Mouse (Mus musculus) B cell, adult 2 months (primary cell): Measurements from ENCODE around the gene Sh3d19.

Source experiments
- DNase-seq, 2 experiments: peaks; one replicate each; pipeline ENCODE4 v3.0.0; 2022

Sh3d19 gene

GRCm38 (mm10) chr3:86141886-86142262 lies 171.0 kb downstream of the Sh3d19 start:
- no peak for DNase-seq

- peak; percentile 100 for DNase-seq
Observed at GRCm38 (mm10) chr3:86142263-86142933, 171.5 kb downstream of the Sh3d19 start, which contains the start of gene Rps3a1. Rps3a1 (minus strand) TSS chr3:86142702.

- DNase-seq = no peak
Observed at GRCm38 (mm10) chr3:86142934-86143317, 172.0 kb downstream of the Sh3d19 start.

GRCm38 (mm10) chr3:86143343-86143742 lies 172.4 kb downstream of the Sh3d19 start:
- peak in 1 of 2 experiments; percentile 14 for DNase-seq

- DNase-seq = peak; percentile 38 to 40
Observed at GRCm38 (mm10) chr3:86149063-86149462, 178.2 kb downstream of the Sh3d19 start.

GRCm38 (mm10) chr3:86149521-86149920 lies 178.6 kb downstream of the Sh3d19 start:
- DNase-seq = no peak

GRCm38 (mm10) chr3:86168841-86169425 lies 198.0 kb downstream of the Sh3d19 start:
- DNase-seq = no peak

GRCm38 (mm10) chr3:86179714-86180113 lies 208.8 kb downstream of the Sh3d19 start:
- DNase-seq = no peak
